Mouse (Mus musculus) mesoderm, embryonic 11.5 days (tissue): Measurements from ENCODE around the gene Ccdc142.

Experiments used
- DNase-seq: peaks from one replicate; pipeline ENCODE4 v3.0.0-alpha.2; 2012; ENCODE audit warnings: low read depth, low spot score

The Ccdc142 gene

GRCm38 (mm10) chr6:83140044-83140443, 38.6 kb downstream of the Ccdc142 start:
- DNase-seq: no peak

GRCm38 (mm10) chr6:83141636-83142035, 40.2 kb downstream of the Ccdc142 start:
- DNase-seq: no peak

- no peak for DNase-seq
Measured at GRCm38 (mm10) chr6:83142211-83142731, 40.9 kb downstream of the Ccdc142 start.

- DNase-seq: no peak
Measured at GRCm38 (mm10) chr6:83142886-83143285, 41.5 kb downstream of the Ccdc142 start.

GRCm38 (mm10) chr6:83145209-83145608, 43.8 kb downstream of the Ccdc142 start:
- no peak for DNase-seq

- no peak for DNase-seq
Measured at GRCm38 (mm10) chr6:83145805-83146204, 44.4 kb downstream of the Ccdc142 start.

- DNase-seq: no peak
Measured at GRCm38 (mm10) chr6:83147280-83147679, 45.9 kb downstream of the Ccdc142 start.

- DNase-seq: no peak
Measured at GRCm38 (mm10) chr6:83151721-83152120, 50.3 kb downstream of the Ccdc142 start.

GRCm38 (mm10) chr6:83153038-83153437, 51.6 kb downstream of the Ccdc142 start:
- DNase-seq: no peak

GRCm38 (mm10) chr6:83153485-83153884, 52.1 kb downstream of the Ccdc142 start:
- DNase-seq: no peak

GRCm38 (mm10) chr6:83155552-83156238, 54.3 kb downstream of the Ccdc142 start:
- no peak for DNase-seq

GRCm38 (mm10) chr6:83156259-83156684, 54.9 kb downstream of the Ccdc142 start, which contains the start of the genes Wdr54 and 1700003E16Rik:
TSS of gene Wdr54 (minus strand) at chr6:83156397.
TSS of gene 1700003E16Rik (plus strand) at chr6:83156404.
- DNase-seq: peak; percentile 93
